Mouse (Mus musculus) fat pad, adult 2 months (tissue): ENCODE measurements around the gene Myo1e.

Source experiments
- DNase-seq: peaks from one replicate; pipeline ENCODE4 v3.0.0-alpha.2; 2011; ENCODE audit warnings: low read depth, low spot score; ENCODE audit errors: extremely low read depth

Myo1e gene

DNA sequence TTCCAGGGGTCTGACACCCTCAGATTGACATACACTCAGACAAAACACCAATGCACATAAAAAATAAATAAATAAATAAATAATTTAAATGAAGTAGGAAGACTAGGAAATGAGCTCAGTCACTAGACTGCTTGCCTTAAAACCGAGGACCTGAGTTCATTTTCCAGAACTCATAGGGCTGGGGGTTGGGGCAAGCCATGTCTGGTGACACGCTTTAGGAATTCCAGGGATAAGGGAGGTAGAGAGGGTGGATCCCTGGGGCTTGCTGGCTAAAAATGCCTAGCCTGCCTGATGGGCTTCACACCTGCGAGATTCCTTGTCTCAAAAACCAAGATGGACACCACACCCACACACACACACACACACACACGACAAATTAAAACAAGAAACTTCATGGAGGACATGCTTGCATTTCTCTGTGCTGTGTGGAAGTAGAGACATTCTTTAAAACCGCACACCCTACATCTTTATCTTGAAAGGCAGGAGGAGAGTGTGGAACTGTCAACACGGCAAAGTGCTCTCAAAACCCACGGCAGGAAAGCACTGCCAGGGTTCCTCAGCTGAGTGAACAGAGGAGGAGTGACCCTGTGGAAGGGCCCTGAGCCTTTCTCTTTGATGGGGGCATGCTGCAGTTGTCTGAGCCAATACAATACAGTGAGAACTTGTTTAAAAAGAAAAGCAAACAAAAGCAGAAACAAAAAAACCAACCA lies 13.5 kb downstream of the Myo1e start:
- no peak for DNase-seq

DNA sequence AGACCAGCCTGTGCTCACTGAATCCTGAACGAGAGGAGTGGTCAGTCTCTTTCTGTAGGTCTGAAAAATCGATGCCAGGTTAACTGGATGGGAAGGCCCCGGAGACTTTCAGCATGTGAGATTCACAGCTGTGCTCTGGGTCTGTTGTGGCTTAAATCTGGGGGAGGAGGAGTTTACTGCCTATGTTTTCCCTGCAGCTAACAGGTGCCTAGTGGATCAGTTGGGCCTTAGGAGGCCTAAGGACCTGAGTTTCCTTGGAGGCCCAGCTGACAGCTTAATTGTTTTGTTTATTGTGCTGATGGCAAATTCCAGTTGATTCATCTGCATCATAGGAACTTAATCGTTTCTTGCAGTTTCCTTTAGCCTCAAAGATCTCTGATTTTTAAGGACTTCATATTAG lies 16.0 kb downstream of the Myo1e start:
- no peak for DNase-seq

- DNase-seq: no peak
Observed at GRCm38 (mm10) chr9:70224046-70224445, 16.9 kb downstream of the Myo1e start.

- DNase-seq: no peak
Observed at GRCm38 (mm10) chr9:70226359-70226758, 19.2 kb downstream of the Myo1e start.

- DNase-seq: no peak
Observed at GRCm38 (mm10) chr9:70229823-70230222, 22.7 kb downstream of the Myo1e start.

- DNase-seq: no peak
Observed at GRCm38 (mm10) chr9:70232044-70233010, 25.2 kb downstream of the Myo1e start.

GRCm38 (mm10) chr9:70237136-70237535 lies 30.0 kb downstream of the Myo1e start:
- DNase-seq: no peak

- DNase-seq: no peak
Observed at GRCm38 (mm10) chr9:70237561-70237960, 30.4 kb downstream of the Myo1e start.

DNA sequence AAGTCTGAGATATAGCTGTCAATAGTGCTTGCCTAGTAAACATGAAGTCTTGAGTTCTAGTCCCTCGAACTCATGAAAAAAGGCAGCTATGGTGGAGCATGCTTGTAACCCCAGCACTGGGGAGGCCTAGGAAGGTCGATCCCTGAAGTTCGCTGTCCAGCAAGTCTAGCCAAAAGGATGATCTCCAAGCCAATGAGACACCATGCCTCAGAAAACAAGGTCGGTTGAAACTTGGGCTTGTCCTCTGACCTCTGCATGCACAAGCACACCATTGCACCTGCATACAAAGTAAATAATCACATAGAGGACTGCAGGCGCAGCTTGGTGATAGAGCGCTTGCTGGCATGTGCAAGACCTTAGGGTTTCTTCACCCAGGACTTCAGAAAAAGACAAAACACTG lies 31.2 kb downstream of the Myo1e start:
- DNase-seq: no peak

- DNase-seq: no peak
Observed at GRCm38 (mm10) chr9:70239229-70239628, 32.1 kb downstream of the Myo1e start.

GRCm38 (mm10) chr9:70240703-70241410 lies 33.7 kb downstream of the Myo1e start:
- DNase-seq: no peak

GRCm38 (mm10) chr9:70241411-70241961 lies 34.3 kb downstream of the Myo1e start:
- DNase-seq: no peak

- DNase-seq: no peak
Observed at GRCm38 (mm10) chr9:70242112-70242862, 35.1 kb downstream of the Myo1e start.

- no peak for DNase-seq
Observed at GRCm38 (mm10) chr9:70243241-70243640, 36.1 kb downstream of the Myo1e start.

DNA sequence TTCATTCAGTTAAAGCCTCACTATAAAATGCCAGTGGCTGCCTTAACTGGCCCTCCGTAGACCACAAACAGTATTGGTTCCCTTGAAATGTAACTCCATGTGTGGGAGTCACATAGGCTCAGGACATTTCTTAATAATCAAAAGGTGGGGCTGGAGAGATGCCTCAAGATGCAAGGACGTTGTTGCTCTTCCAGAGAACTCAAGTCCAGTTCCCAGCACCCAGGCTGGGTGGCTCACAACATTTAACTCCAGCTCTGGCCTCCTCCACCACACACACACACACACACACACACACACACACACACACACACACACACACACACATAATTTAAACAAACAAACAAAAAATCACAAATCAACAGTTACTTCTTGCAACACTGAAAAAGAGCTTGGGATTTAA lies 36.6 kb downstream of the Myo1e start:
- DNase-seq: no peak

DNA sequence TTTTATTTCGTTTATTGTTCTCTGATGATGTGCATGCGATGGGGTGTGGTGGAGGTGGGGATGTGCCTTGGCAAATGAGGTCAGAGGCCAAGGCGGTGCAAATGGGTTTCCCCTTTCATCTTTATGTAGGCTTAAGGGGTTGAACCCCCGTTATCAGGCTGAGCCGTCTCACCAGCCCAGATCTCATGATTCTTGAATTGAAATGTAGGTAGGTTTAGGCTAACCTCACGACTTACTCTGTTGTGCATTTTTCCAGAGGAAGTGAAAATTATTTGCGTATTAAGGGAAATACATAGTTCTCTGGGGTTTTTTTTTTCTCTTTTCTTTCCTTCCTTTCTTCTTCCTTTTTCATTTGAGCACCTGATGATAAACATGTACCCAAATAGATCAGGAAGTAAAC lies 37.0 kb downstream of the Myo1e start:
- DNase-seq: no peak

GRCm38 (mm10) chr9:70245040-70245439 lies 37.9 kb downstream of the Myo1e start:
- no peak for DNase-seq

- DNase-seq: no peak
Observed at GRCm38 (mm10) chr9:70246427-70246826, 39.3 kb downstream of the Myo1e start.

- DNase-seq: no peak
Observed at GRCm38 (mm10) chr9:70248046-70248445, 40.9 kb downstream of the Myo1e start.

GRCm38 (mm10) chr9:70248826-70249225 lies 41.7 kb downstream of the Myo1e start:
- no peak for DNase-seq
